ENCODE assay signal across 11 mouse cellular contexts in the genomic region with DNA sequence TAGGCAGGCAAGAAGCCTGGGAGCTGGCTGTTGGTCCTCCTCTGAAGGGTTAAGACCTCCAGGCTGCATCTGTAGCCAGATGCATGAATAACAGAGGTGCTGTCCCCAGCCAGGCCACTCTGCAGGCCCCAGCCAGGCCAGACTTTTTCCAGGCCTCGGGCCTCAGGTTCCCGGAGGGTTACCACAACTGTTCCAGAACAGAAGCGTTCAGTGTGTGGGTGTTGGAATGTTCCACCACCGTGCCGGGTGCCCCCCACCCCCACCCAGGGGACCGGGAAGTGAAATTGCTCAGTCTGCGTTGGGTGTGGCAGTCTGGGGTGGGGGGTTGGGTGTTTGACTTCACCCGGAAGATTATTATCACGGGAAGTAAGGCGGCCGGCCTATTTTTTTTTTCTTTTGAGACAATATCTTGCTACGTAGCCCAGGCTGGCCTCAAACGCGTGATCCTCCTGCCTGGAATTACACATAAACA. TPM values are rescaled to one million over a fixed set of nuclear protein-coding genes. Genes with fewer than 3 reads are reported as not detected.
A peak's percentile ranks its signal among the peaks of the same experiment; 100 is the strongest.
DNase-seq lines count a peak whose midpoint lies in the region; ATAC-seq lines count a peak whose summit lies in the region.
"Had no signal": no experiment of that assay in that cellular context is flagged by ENCODE, and none has a peak within 500 bp of the region (broad histone marks: within the 10 kb centered on the region; RNA-seq: fewer than 3 reads in every experiment).

No protein-coding gene starts in this region.

- no peak overlapping the region for H3K27ac ChIP-seq in hindbrain, embryonic 14.5 days
- H3K27ac ChIP-seq: embryonic facial prominence, embryonic 12.5 days; intestine, embryonic 15.5 days had no signal

- 88% methylated on average over 14 of the region's 14 CpGs for WGBS in hindbrain, embryonic 14.5 days

- intact Hi-C loops in gastrocnemius, postnatal 14 days (cut with DNase I; ENCODE audit: low total_unique reads) = no loop called here

- H3K9me3 ChIP-seq in hindbrain, embryonic 14.5 days (ENCODE audit: control insufficient read depth, low read length) = no peaks in the 10 kb centered on the region
- H3K9me3 ChIP-seq: embryonic facial prominence, embryonic 12.5 days; intestine, embryonic 15.5 days had no signal

- DNase-seq in spleen, adult 18-20 months = peak; percentile 29 to 47
- no peak for DNase-seq in spleen, postnatal 14 days (ENCODE audit: low spot score in 2 of 2)
- DNase-seq in gastrocnemius, postnatal 14 days = peak; percentile 25
- DNase-seq in induced T-regulatory cell, adult 2 months (ENCODE audit: low read depth) = peak; percentile 19
- DNase-seq in splenic B cell, adult 2 months (ENCODE audit: low read depth, low spot score) = peak; percentile 15
- DNase-seq in hindbrain, embryonic 14.5 days (ENCODE audit: low spot score) = no peak
- no peak for DNase-seq in testis, postnatal 10 days (ENCODE audit: low spot score)
- DNase-seq: lung, embryonic 14.5 days; thymus, postnatal 25 days had no signal

- 0 out of 2 replicates have a peak, but pooled peaks cover 6% of the 10 kb centered on the region for H3K4me1 ChIP-seq in hindbrain, embryonic 14.5 days (replicated peaks; ENCODE audit: control insufficient read depth, insufficient read depth, low read length)
- H3K4me1 ChIP-seq: embryonic facial prominence, embryonic 12.5 days; intestine, embryonic 15.5 days had no signal

- H3K4me2 ChIP-seq in hindbrain, embryonic 14.5 days (replicated peaks) = no peak overlapping the region
- H3K4me2 ChIP-seq: embryonic facial prominence, embryonic 12.5 days; intestine, embryonic 15.5 days; lung, embryonic 14.5 days had no signal

- ATAC-seq in hindbrain, embryonic 14.5 days (ENCODE audit: low FRiP score) = no peak
- ATAC-seq: intestine, embryonic 15.5 days had no signal

- H3K36me3 ChIP-seq in splenic B cell, adult 2 months (ENCODE audit: control insufficient read depth, insufficient read depth, low read length, poor library complexity, severe bottlenecking) = no peaks in the 10 kb centered on the region
- H3K36me3 ChIP-seq in hindbrain, embryonic 14.5 days (replicated peaks; ENCODE audit: control insufficient read depth, insufficient read depth) = no peaks in the 10 kb centered on the region
- H3K36me3 ChIP-seq: embryonic facial prominence, embryonic 12.5 days; intestine, embryonic 15.5 days had no signal

- no peaks in the 10 kb centered on the region for H3K27me3 ChIP-seq in splenic B cell, adult 2 months (ENCODE audit: control insufficient read depth, insufficient read depth, low read length, poor library complexity, severe bottlenecking)
- H3K27me3 ChIP-seq in hindbrain, embryonic 14.5 days (ENCODE audit: control insufficient read depth, insufficient read depth, low read length) = no peaks in the 10 kb centered on the region

- H3K9ac ChIP-seq in hindbrain, embryonic 14.5 days = no peak overlapping the region
- H3K9ac ChIP-seq: embryonic facial prominence, embryonic 12.5 days; intestine, embryonic 15.5 days; lung, embryonic 14.5 days had no signal

- H3K4me3 ChIP-seq in hindbrain, embryonic 14.5 days (replicated peaks; ENCODE audit: low read length) = no peak overlapping the region
- H3K4me3 ChIP-seq: embryonic facial prominence, embryonic 12.5 days; intestine, embryonic 15.5 days had no signal

RNA-seq across cellular contexts. Expression of a gene that starts 12.0 kb away (rescaled TPM):
- total RNA-seq in gastrocnemius, postnatal 14 days (2021) = 10 to 100 TPM; 13.4 to 16.2 TPM
- 14.5 and 16.5 TPM in 2 replicates for polyA plus RNA-seq in hindbrain, embryonic 14.5 days (2014; fragmentation: Nextera tagmentation; extraction: Ambion mirVana)

Comparison
In these comparisons a context has a peak if more than half of its experiments do, and no peak if none do; other contexts are left out.
1. DNase-seq: peak in spleen, adult 18-20 months (2 of 2), gastrocnemius, postnatal 14 days (single experiment), induced T-regulatory cell, adult 2 months (single experiment) and splenic B cell, adult 2 months (single experiment); none in spleen, postnatal 14 days (0 of 2), hindbrain, embryonic 14.5 days (single experiment) and testis, postnatal 10 days (single experiment).